Mouse (Mus musculus): ENCODE results near the gene Mif4gd. TPM values are rescaled to one million over a fixed set of nuclear protein-coding genes. Genes with fewer than 3 reads are reported as not detected.

The Mif4gd gene
- 10 to 100 TPM; 20.5 to 21.7 TPM for total RNA-seq (2023)

DNA sequence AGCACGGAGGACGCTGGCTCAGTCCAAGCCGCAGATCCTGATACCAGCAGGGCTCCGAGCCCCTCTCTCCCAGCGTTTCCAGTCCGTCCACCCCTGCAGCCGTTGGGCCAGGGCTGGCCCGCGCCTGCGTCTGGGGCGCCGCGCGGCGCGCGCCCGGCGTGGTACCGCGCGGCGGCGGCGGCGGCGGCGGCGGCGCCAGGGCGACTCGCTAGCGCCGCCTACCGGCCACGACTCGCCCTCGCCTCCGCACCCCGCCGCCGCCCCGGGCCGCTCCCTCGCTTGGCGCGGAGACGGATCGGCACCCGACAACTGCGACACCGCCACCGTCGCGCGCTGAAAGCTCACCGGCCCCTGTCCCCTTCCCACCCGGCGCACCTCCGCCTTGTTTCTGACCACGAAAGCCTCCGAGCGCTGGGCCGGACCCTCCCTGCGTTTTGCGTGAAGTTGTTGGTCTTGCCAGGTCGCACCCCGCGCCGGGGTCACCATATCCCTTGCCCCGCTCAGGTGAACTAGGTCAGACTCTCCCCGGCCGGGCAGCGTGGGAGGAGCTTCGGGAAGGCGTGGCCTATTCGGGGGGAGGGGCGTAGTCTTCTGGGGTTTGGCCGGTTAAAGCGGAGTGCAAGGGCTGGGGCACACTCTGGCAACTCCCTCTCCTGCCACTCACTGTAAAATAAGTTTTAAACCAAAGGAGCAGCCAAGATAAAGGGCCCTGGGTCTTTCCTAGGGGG lies at the start of gene Mif4gd:
Gene Mif4gd (minus strand): TSS at position 560 of the 728 bp plus-strand sequence.

DNA sequence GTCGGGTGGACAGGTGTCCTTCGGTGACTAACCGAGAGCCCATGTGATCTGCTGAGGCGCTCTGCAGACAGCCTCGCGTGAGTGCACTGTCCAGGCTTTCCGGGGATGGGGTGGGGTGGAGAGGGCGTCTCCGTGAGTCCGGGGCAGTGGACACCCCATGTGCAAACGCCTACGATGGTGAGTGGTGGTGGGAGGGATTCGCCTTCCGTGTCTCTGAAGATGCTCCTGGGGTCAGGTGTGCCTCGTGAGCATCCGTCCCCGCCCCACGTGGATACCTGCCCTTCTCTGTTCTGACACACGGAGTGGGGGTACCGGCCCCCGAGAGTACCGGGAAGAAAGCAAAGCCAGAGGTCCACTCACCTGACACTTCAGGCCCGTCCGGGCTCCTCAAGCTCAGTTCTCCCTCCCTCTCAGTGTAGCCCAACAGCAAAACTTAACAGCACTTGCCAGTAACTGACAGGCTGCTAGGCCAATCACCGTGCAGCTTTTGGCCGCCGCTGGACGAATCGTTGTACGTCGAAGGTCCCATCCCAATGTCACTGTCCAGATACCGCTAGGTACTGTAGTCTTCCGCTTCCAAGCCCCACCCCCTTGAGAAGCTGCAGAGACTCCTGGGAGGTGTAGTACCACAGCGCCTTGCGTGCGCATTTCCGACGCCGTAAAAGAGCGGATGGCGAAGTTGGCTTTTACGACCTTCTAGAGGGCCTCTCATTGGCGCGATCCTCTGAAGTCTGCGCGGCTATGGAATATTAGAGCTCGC lies 15.1 kb upstream of the Mif4gd start, which contains the start of gene Slc25a19:
Gene Slc25a19 (minus strand): TSS at position 591 of the 760 bp plus-strand sequence.

DNA sequence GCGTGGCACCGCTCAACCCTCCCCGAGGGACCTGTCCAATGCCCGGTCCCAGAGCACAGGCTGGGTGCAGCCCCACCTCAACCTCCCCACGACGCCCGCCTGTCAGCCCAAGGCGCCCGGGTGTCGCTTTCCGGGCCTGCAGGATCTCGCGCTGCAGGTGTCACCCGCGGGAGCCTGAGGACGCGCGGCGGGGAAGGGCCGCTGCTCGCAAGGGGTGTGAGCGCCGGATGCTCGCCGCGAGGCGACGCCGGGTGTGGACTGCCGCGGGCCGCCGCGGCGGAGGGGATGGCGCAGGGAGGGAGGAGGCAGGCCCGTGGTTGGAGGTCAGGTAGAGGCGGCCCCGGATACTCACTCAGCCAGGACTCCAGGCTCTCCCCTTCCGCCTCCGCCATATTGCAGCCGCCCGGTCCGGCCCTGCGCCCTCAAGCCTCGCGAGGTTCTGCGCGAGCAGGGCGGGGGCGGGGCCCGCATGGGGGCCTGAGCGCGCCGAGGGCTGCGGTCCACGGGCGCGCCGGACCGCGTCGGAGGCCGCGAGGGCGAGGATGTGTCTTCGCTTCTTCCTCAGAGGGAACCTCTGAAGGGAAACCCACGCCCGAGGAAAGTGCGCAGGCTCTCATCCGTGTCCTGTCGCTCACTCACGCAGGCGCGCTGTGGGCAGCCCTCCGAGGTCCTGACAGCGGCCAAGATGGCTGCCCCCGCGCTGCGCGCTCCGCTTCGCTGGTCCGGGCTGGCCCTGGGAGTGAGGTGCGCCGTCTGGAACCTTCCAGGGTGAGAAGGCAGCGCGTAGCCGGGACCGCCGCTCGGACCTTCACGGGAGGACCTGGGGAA lies 9.1 kb downstream of the Mif4gd start, which contains the start of the genes Mrps7 and Gga3:
Gene Mrps7 (plus strand): TSS at position 450 of the 828 bp plus-strand sequence.
Gene Gga3 (minus strand): TSS at position 576 of the 828 bp plus-strand sequence.

DNA sequence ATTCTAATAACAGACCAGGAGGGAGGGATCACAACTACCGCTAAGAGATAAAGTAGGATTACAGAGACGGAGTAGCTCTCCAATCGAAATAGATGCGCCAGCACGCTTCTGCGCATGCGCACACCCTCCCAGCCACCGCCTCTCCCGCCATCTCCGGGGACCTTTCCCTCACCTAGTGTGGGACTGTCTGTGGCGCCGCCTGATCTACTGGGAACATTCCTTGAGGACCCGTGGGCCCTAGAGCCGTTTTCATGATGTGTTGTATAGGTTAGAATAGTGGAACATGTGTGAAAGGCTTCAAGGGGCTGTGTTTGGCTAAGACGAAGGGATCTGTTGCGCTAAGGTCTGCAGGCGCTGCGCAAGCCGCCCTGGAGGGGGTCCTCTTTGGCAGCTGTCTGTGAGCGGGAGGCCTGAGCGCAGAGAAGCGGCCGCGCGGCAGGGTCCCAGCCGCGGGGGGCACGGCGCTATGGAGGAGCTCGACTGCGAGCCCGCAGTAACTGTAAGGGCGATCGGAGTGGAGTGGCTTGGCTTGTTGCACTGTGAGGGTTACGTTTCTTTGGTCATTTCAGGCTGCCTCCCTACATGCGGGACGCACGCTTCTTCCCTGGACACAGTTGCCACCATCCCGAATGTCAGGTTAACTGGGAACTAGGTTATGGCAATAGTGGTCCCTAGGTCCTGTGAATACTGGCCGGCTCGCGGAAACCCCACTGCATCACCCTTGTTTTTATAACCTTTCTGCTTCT lies 48.5 kb downstream of the Mif4gd start, which contains the start of gene Nup85:
Gene Nup85 (plus strand): TSS at position 371 of the 746 bp plus-strand sequence.

Other genes starting within 250 kb of the Mif4gd start
- gene Hid1, start 245.2 kb downstream of the Mif4gd start, total RNA-seq (2023) = under 1 TPM; 0.18 to 0.49 TPM
- under 1 TPM; 0.38 to 0.64 TPM for gene Cdr2l, start 231.1 kb downstream of the Mif4gd start, total RNA-seq (2023)
- gene Mrpl58, start 209.2 kb downstream of the Mif4gd start, total RNA-seq (2023) = 10 to 100 TPM; 34.2 to 41.2 TPM
- gene Atp5h, start 193.0 kb downstream of the Mif4gd start, total RNA-seq (2023) = 100 to 1,000 TPM; 211 to 231 TPM
- gene Kctd2, start 192.8 kb downstream of the Mif4gd start, total RNA-seq (2023) = 10 to 100 TPM; 18.7 to 19.1 TPM
- gene Trim80, start 172.4 kb downstream of the Mif4gd start, total RNA-seq (2023) = not detected
- not detected for gene Slc16a5, start 150.5 kb downstream of the Mif4gd start, total RNA-seq (2023)
- gene Armc7, start 137.3 kb downstream of the Mif4gd start, total RNA-seq (2023) = 10 to 100 TPM; 42.7 to 53.4 TPM
- 10 to 100 TPM; 48.4 to 49.1 TPM for gene Nt5c, start 121.1 kb downstream of the Mif4gd start, total RNA-seq (2023)
- 100 to 1,000 TPM; 148 to 154 TPM for gene Jpt1, start 98.6 kb downstream of the Mif4gd start, total RNA-seq (2023)
- 100 to 1,000 TPM; 171 to 188 TPM for gene Sumo2, start 76.7 kb downstream of the Mif4gd start, total RNA-seq (2023)
- gene Nup85, start 48.5 kb downstream of the Mif4gd start, total RNA-seq (2023) = 10 to 100 TPM; 45.5 to 50.1 TPM
- gene Mrps7, start 9.0 kb downstream of the Mif4gd start, total RNA-seq (2023) = 10 to 100 TPM; 11.0 to 19.1 TPM
- gene Gga3, start 8.9 kb downstream of the Mif4gd start, total RNA-seq (2023) = 10 to 100 TPM; 45.3 to 59.9 TPM
- 10 to 100 TPM in 1 of 2 experiments, 1 to 10 TPM in 1; 10.0 to 11.4 TPM for gene Slc25a19, start 15.3 kb upstream of the Mif4gd start, total RNA-seq (2023)
- 100 to 1,000 TPM; 206 to 211 TPM for gene Grb2, start 95.6 kb upstream of the Mif4gd start, total RNA-seq (2023)
- 10 to 100 TPM; 39.2 to 46.9 TPM for gene Tmem94, start 152.5 kb upstream of the Mif4gd start, total RNA-seq (2023)
- 1 to 10 TPM; 1.6 to 2.2 TPM for gene Caskin2, start 200.7 kb upstream of the Mif4gd start, total RNA-seq (2023)
- 1 to 10 TPM; 4.3 to 6.6 TPM for gene Tsen54, start 201.8 kb upstream of the Mif4gd start, total RNA-seq (2023)
- gene Llgl2, start 211.1 kb upstream of the Mif4gd start, total RNA-seq (2023) = 1 to 10 TPM; 2.8 to 3.5 TPM
- 1 to 10 TPM; 1.2 to 2.1 TPM for gene Myo15b, start 245.4 kb upstream of the Mif4gd start, total RNA-seq (2023)

Data from neutrophil, adult 83 days (primary cell).